In genomic region chr2:153713227-153713626, GRCm38 (mm10) we compare ENCODE assay signal across 8 mouse cellular contexts. TPM values are rescaled to one million over a fixed set of nuclear protein-coding genes. Genes with fewer than 3 reads are reported as not detected.
DNase-seq lines count a peak whose midpoint lies in the region; ATAC-seq lines count a peak whose summit lies in the region.

No protein-coding gene starts in this region.

- H3K27ac ChIP-seq in limb, embryonic 12.5 days, result peak overlapping the region; percentile 62
- no peak overlapping the region for H3K27ac ChIP-seq in limb, embryonic 10.5 days
- peak overlapping the region; percentile 48; the same call in 1 of the 2 replicates for H3K27ac ChIP-seq in embryonic facial prominence, embryonic 15.5 days (replicated peaks)
- peak overlapping the region; percentile 82 for H3K27ac ChIP-seq in heart, embryonic 16.5 days (ENCODE audit: low read length)
- H3K27ac ChIP-seq in lung, embryonic 16.5 days (ENCODE audit: low read length), result peak overlapping the region; percentile 41

- peaks cover 11% of the 10 kb centered on the region for H3K4me1 ChIP-seq in limb, embryonic 12.5 days (replicated peaks)
- no peaks in the 10 kb centered on the region for H3K4me1 ChIP-seq in limb, embryonic 10.5 days
- peaks cover 6% of the 10 kb centered on the region; the same call in 1 of the 2 replicates for H3K4me1 ChIP-seq in embryonic facial prominence, embryonic 15.5 days
- H3K4me1 ChIP-seq in heart, embryonic 16.5 days (ENCODE audit: control insufficient read depth, insufficient read depth, low read length), result peaks cover 28% of the 10 kb centered on the region
- peaks cover 10% of the 10 kb centered on the region for H3K4me1 ChIP-seq in lung, embryonic 16.5 days (replicated peaks; ENCODE audit: control insufficient read depth, insufficient read depth, low read length)

- 59% methylated on average over 4 of the region's 4 CpGs for WGBS in limb, embryonic 12.5 days
- 68% methylated on average over 4 of the region's 4 CpGs for WGBS in limb, embryonic 10.5 days
- WGBS in embryonic facial prominence, embryonic 15.5 days, result 26% methylated on average over 4 of the region's 4 CpGs
- WGBS in heart, embryonic 16.5 days, result 27% methylated on average over 4 of the region's 4 CpGs
- 21% methylated on average over 4 of the region's 4 CpGs for WGBS in lung, embryonic 16.5 days

- H3K9ac ChIP-seq in limb, embryonic 12.5 days (replicated peaks), result no peak overlapping the region
- no peak overlapping the region for H3K9ac ChIP-seq in embryonic facial prominence, embryonic 15.5 days
- no peak overlapping the region for H3K9ac ChIP-seq in heart, embryonic 16.5 days (ENCODE audit: low read length)
- H3K9ac ChIP-seq in lung, embryonic 16.5 days (ENCODE audit: low read length), result no peak overlapping the region

- no peak for DNase-seq in limb, embryonic 10.5 days (ENCODE audit: low spot score)
- DNase-seq in layer of hippocampus, adult 9-11 months, result peak; percentile 83
- peak; percentile 64 for DNase-seq in right cerebral cortex, adult 18-20 months
- no peak for DNase-seq in thymus, postnatal 14 days

- H3K4me2 ChIP-seq in limb, embryonic 12.5 days, result no peak overlapping the region
- H3K4me2 ChIP-seq in embryonic facial prominence, embryonic 15.5 days (replicated peaks), result no peak overlapping the region
- peak overlapping the region; percentile 12; the same call in 1 of the 2 replicates for H3K4me2 ChIP-seq in heart, embryonic 16.5 days (ENCODE audit: low read depth, low read length)
- H3K4me2 ChIP-seq in lung, embryonic 16.5 days (ENCODE audit: low read depth, low read length), result no peak overlapping the region

- no peaks in the 10 kb centered on the region for H3K9me3 ChIP-seq in limb, embryonic 12.5 days
- H3K9me3 ChIP-seq in limb, embryonic 10.5 days (replicated peaks), result no peaks in the 10 kb centered on the region
- no peaks in the 10 kb centered on the region for H3K9me3 ChIP-seq in embryonic facial prominence, embryonic 15.5 days (replicated peaks)
- no peaks in the 10 kb centered on the region for H3K9me3 ChIP-seq in heart, embryonic 16.5 days (replicated peaks; ENCODE audit: control insufficient read depth, low read length)
- no peaks in the 10 kb centered on the region for H3K9me3 ChIP-seq in lung, embryonic 16.5 days (ENCODE audit: control insufficient read depth, low read length)

- H3K4me3 ChIP-seq in limb, embryonic 12.5 days (replicated peaks), result no peak overlapping the region
- H3K4me3 ChIP-seq in limb, embryonic 10.5 days, result no peak overlapping the region
- no peak overlapping the region for H3K4me3 ChIP-seq in embryonic facial prominence, embryonic 15.5 days (replicated peaks)
- no peak overlapping the region for H3K4me3 ChIP-seq in heart, embryonic 16.5 days (ENCODE audit: low read length)
- no peak overlapping the region for H3K4me3 ChIP-seq in lung, embryonic 16.5 days (ENCODE audit: low read length)

- no peaks in the 10 kb centered on the region for H3K27me3 ChIP-seq in limb, embryonic 12.5 days
- H3K27me3 ChIP-seq in limb, embryonic 10.5 days (ENCODE audit: low read depth, poor library complexity, severe bottlenecking), result no peaks in the 10 kb centered on the region
- no peaks in the 10 kb centered on the region for H3K27me3 ChIP-seq in embryonic facial prominence, embryonic 15.5 days
- H3K27me3 ChIP-seq in heart, embryonic 16.5 days (ENCODE audit: control insufficient read depth, insufficient read depth, low read length), result no peaks in the 10 kb centered on the region
- no peaks in the 10 kb centered on the region for H3K27me3 ChIP-seq in lung, embryonic 16.5 days (ENCODE audit: control insufficient read depth, insufficient read depth, low read depth, low read length)

- no peaks in the 10 kb centered on the region for H3K36me3 ChIP-seq in limb, embryonic 12.5 days
- H3K36me3 ChIP-seq in limb, embryonic 10.5 days, result no peaks in the 10 kb centered on the region
- H3K36me3 ChIP-seq in embryonic facial prominence, embryonic 15.5 days, result no peaks in the 10 kb centered on the region
- H3K36me3 ChIP-seq in heart, embryonic 16.5 days (ENCODE audit: control insufficient read depth, insufficient read depth), result no peaks in the 10 kb centered on the region
- H3K36me3 ChIP-seq in lung, embryonic 16.5 days (ENCODE audit: control insufficient read depth, insufficient read depth, low read length), result no peaks in the 10 kb centered on the region

- ATAC-seq in limb, embryonic 12.5 days (ENCODE audit: insufficient number of reproducible peaks, insufficient read depth, low FRiP score, low TSS enrichment, low read depth), result 0 out of 2 replicates have a peak, but pooled peaks have one; percentile 47
- peak; percentile 44 for ATAC-seq in embryonic facial prominence, embryonic 15.5 days (ENCODE audit: insufficient number of reproducible peaks, low FRiP score, low TSS enrichment, low read depth)
- ATAC-seq in heart, embryonic 16.5 days (replicated peaks; ENCODE audit: extremely low read depth, insufficient read depth, low FRiP score), result peak; percentile 82
- ATAC-seq in lung, embryonic 16.5 days (ENCODE audit: low read depth), result peak; percentile 77

RNA-seq across cellular contexts. Expression of gene Dnmt3c, which starts 16.8 kb away (rescaled TPM):
- not detected in 2 replicates for polyA plus RNA-seq in limb, embryonic 12.5 days (2016; fragmentation: Nextera tagmentation; extraction: Ambion mirVana)
- not detected in 2 replicates for polyA plus RNA-seq in limb, embryonic 10.5 days (2016; fragmentation: Nextera tagmentation; extraction: Ambion mirVana)
- polyA plus RNA-seq in embryonic facial prominence, embryonic 15.5 days (2015; fragmentation: Nextera tagmentation; extraction: Ambion mirVana), result 0.08 TPM in 1 of 2 replicates, not detected in the other
- polyA plus RNA-seq in heart, embryonic 16.5 days (2015; fragmentation: Nextera tagmentation; extraction: Ambion mirVana), result not detected in 2 replicates
- 0.10 and 0.20 TPM in 2 replicates for polyA plus RNA-seq in lung, embryonic 16.5 days (2015; fragmentation: Nextera tagmentation; extraction: Ambion mirVana)

RNA-seq across cellular contexts. Expression of gene Mapre1, which starts 27.8 kb away (rescaled TPM):
- 234 and 249 TPM in 2 replicates for polyA plus RNA-seq in limb, embryonic 12.5 days (2016; fragmentation: Nextera tagmentation; extraction: Ambion mirVana)
- 256 and 264 TPM in 2 replicates for polyA plus RNA-seq in limb, embryonic 10.5 days (2016; fragmentation: Nextera tagmentation; extraction: Ambion mirVana)
- 200 and 207 TPM in 2 replicates for polyA plus RNA-seq in embryonic facial prominence, embryonic 15.5 days (2015; fragmentation: Nextera tagmentation; extraction: Ambion mirVana)
- polyA plus RNA-seq in heart, embryonic 16.5 days (2015; fragmentation: Nextera tagmentation; extraction: Ambion mirVana), result 236 and 246 TPM in 2 replicates
- 235 and 255 TPM in 2 replicates for polyA plus RNA-seq in lung, embryonic 16.5 days (2015; fragmentation: Nextera tagmentation; extraction: Ambion mirVana)

Comparison
In these comparisons a context has a peak if more than half of its experiments do, and no peak if none do; other contexts are left out.
1. DNase-seq: peak in layer of hippocampus, adult 9-11 months (single experiment) and right cerebral cortex, adult 18-20 months (single experiment); none in limb, embryonic 10.5 days (single experiment) and thymus, postnatal 14 days (single experiment).
2. Peak in every context shown above with its lines, with median percentiles within 50 percentile points of each other: ATAC-seq.